Mouse (Mus musculus) ES-CJ7 (cell line): ENCODE results near the gene Pih1h3b.

Experiments
- DNase-seq: peaks from one replicate; pipeline ENCODE4 v3.0.0; 2011; ENCODE audit warnings: low read depth, low spot score

The Pih1h3b gene

GRCm38 (mm10) chrX:140062135-140062975 lies at the start of gene Pih1h3b, which contains the start of gene Nup62cl:
Gene Pih1h3b (plus strand): TSS chrX:140062879.
Gene Nup62cl (minus strand): TSS chrX:140062712.
- DNase-seq = peak; percentile 90

DNA sequence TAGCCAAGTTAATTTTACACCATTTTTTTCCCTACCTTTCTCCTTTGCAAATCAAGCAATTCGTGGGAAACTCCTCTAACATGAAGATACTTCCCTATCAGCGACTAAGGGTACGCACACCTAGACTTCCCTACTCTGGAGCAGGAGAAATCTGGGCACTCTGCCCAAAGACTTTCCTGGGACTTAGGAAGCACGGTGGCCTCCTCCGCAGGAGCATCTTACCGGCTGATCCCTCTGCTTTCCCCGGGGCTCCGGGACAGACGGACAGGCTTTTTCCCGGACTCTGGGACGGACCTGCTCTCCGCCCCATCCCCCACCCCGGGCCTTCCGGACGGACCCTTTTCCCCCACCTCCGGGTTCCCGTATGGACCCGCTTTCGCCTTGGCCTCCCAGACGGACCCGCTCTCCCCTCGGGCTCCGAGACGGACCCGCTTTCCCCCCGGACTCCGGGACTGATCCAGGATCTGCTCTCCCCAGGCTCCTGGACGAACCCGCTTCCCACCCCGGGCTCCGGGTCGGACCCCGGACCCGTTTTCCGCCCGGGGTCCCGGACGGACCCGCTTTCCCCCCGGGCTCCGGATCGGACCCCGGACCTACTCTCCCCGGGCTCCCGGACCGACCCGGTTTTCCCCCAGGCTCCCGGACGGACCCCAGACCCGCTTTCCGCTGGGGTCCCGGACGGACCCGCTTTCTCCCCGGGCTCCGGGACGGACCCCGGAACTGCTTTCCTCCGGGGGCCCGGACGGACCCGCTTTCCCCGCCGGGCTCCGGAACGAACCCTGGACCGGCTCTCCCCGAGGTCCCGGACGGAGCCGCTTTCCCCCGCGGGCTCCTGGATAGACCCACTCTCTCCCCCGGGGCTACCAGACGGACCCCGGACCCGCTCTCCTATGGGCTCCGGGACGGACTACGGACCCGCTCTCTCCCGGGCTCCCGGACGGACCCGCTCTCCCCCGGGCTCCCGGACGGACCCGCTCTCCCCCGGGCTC lies 1.5 kb upstream of the Pih1h3b start:
- DNase-seq = peak; percentile 20

DNA sequence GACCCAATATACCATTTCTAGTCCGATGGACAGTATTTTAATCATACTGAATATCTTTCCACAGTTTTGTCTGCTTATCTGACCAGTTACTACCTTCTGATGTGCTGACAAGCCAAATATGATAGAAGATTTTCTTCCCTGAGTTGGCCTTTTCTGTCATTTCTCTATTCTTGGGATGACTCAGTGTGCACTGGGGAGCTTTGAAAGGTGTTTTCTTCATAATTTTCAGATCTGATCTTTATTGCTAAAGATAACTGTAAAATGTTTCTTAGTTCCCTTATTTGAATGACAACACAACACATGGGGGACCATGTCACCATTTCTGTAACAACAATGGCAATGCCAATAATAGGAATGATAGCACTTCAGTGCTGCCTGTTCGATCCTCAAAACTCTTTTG lies 19.9 kb downstream of the Pih1h3b start:
- DNase-seq = no peak

DNA sequence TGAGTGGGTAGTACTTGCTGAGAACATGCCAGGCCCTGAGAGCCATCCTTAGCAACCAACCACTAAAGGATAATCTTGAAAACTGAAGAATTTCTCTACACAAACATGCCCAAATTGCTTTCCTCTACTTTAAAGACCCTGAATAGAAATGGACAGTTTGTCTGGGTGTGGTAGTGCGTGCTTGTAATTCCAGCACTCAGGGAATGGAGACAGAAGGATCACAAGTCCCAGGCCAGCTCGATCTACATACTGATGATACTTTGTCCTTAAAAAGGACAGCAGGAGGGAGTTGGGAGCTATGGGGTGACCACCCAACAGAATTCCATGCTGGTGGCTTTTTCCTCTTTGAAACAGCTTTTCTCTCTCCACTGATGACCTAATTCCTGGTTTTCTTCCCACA lies 31.4 kb downstream of the Pih1h3b start:
- peak; percentile 42 for DNase-seq
